24 mouse cellular contexts compared by ENCODE assay signal in the genomic region with DNA sequence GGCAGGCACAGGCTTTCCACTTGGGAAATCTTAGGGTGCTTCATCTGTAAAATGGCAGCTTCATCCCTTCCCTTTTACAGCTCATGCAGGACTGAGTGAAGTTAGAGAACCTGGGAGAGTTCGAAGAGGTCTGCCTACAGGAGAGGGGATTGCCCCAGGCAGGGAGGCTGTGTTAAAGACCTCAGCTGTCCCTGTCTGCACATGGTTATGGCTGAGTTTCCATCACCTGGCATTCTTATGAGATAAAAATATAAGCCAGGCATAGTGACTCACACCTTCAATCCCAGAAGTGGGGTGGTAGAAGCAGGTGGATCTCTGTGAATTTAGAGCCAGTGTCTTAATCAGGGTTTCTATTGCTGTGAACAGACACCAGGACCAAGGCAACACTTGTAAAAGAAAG.
DNase-seq lines count a peak whose midpoint lies in the region; ATAC-seq and TF ChIP-seq lines count a peak whose summit lies in the region.
"Had no signal": no experiment of that assay in that cellular context is flagged by ENCODE, and none has a peak within 500 bp of the region (broad histone marks: within the 10 kb centered on the region; RNA-seq: fewer than 3 reads in every experiment).

No protein-coding gene starts in this region.

- H3K4me3 ChIP-seq in MEL (ENCODE audit: control insufficient read depth in 1 of 2, insufficient read depth in 1 of 2, low read depth in 2 of 2, low read length in 2 of 2) (no peak overlapping the region), myocyte (no peak overlapping the region)

- H3K79me2 ChIP-seq in MEL (ENCODE audit: control insufficient read depth, insufficient read depth, low read length, poor library complexity), result no peaks in the 10 kb centered on the region
- H3K79me2 ChIP-seq in myocyte (ENCODE audit: control insufficient read depth, insufficient read depth), result no peaks in the 10 kb centered on the region

- H3K9me3 ChIP-seq in MEL (replicated peaks; ENCODE audit: insufficient read depth, low read length), result no peaks in the 10 kb centered on the region

- intact Hi-C loops in heart, postnatal 10 days (cut with DNase I), result no loop called here

- no peak overlapping the region for H3K27ac ChIP-seq in MEL (ENCODE audit: control insufficient read depth, low read depth, low read length)

- H3K36me3 ChIP-seq in MEL (ENCODE audit: control insufficient read depth in 1 of 2, insufficient read depth in 2 of 2, low read length in 2 of 2) (no peaks in the 10 kb centered on the region; a peak in 1 of 4 replicates), myocyte (ENCODE audit: control insufficient read depth, insufficient read depth) (no peaks in the 10 kb centered on the region)
- H3K36me3 ChIP-seq: G1E had no signal

- no peak for TF ChIP-seq CTCF in MEL (IDR thresholded peaks at IDR 0.05 in 2 of 3, conservative IDR thresholded peaks at IDR 0.05 in 1 of 3; ENCODE audit: control insufficient read depth in 1 of 3, insufficient read depth in 1 of 3, low read depth in 2 of 3, low read length in 3 of 3, poor library complexity in 1 of 3, severe bottlenecking in 1 of 3)

- H3K27me3 ChIP-seq in MEL (ENCODE audit: control insufficient read depth in 1 of 2, insufficient read depth in 2 of 2, low read length in 2 of 2) (peaks cover 0 to 3% of the 10 kb centered on the region in 2 experiments; a peak in 1 of 4 replicates), myocyte (ENCODE audit: control insufficient read depth, insufficient read depth, insufficient read length) (no peaks in the 10 kb centered on the region)
- H3K27me3 ChIP-seq: CH12.LX, Patski had no signal

- TF ChIP-seq EP300 in MEL (IDR thresholded peaks at IDR 0.05; ENCODE audit: low read depth in 1 of 2, low read length in 2 of 2), result no peak

- no peak overlapping the region for H3ac ChIP-seq in myocyte (ENCODE audit: control insufficient read depth, insufficient read length)

- no peak overlapping the region for H3K4me2 ChIP-seq in myocyte (ENCODE audit: low read depth)

- peaks cover 3 to 4% of the 10 kb centered on the region in 2 experiments; a peak in 2 of 4 replicates for H3K4me1 ChIP-seq in MEL (ENCODE audit: control insufficient read depth in 1 of 2, insufficient read depth in 2 of 2, low read length in 2 of 2)

- no peak for TF ChIP-seq POLR2A in MEL (IDR thresholded peaks at IDR 0.05; ENCODE audit: control insufficient read depth in 1 of 2, insufficient read depth in 1 of 2, low read depth in 1 of 2, low read length in 2 of 2, poor library complexity in 1 of 2)
- no peak for TF ChIP-seq POLR2A in myocyte (IDR thresholded peaks at IDR 0.05; ENCODE audit: insufficient read length, low read depth)

- H3K9ac ChIP-seq in MEL (ENCODE audit: control insufficient read depth, low read depth, low read length, poor library complexity, severe bottlenecking), result no peak overlapping the region

- no peak for ATAC-seq in CD4-positive, CD25-positive, alpha-beta regulatory T cell, adult 4 months
- ATAC-seq: activated CD4-positive, CD25-positive, alpha-beta regulatory T cell, adult 4 months; Patski had no signal

- DNase-seq in heart, adult 11 months, result peak; percentile 64
- DNase-seq in heart, postnatal 10 days, result no peak
- DNase-seq in MEL (ENCODE audit: low read depth, low spot score), result peak; percentile 0
- peak; percentile 42 for DNase-seq in brain, adult 2 months (ENCODE audit: low read depth, low spot score)
- DNase-seq in kidney, postnatal 14 days, result no peak
- DNase-seq in right cerebral cortex, postnatal 25 days, result no peak
- DNase-seq: adrenal gland, adult 2 months; adrenal gland, adult 8-10 months; adrenal gland, postnatal 10 days; adrenal gland, postnatal 14 days; adrenal gland, postnatal 25 days; adrenal gland, postnatal 36 days; B cell, adult 2 months; cerebellum, adult 11 months; cerebellum, adult 11-12 months; cerebellum, adult 18-20 months; cerebellum, adult 2 months; cerebellum, adult 8-10 months had no signal

- TF ChIP-seq RAD21 in MEL (IDR thresholded peaks at IDR 0.05; ENCODE audit: low read depth, low read length), result no peak

TF ChIP-seq in MEL, 35 proteins besides CTCF, POLR2A, EP300 and RAD21:
- TF ChIP-seq MAFK (IDR thresholded peaks at IDR 0.05; ENCODE audit: borderline replicate concordance, low read depth, low read length), result no peak
- no peak for TF ChIP-seq NELFE (IDR thresholded peaks at IDR 0.05; ENCODE audit: low read depth, low read length)
- TF ChIP-seq JUND (IDR thresholded peaks at IDR 0.05; ENCODE audit: low read depth, low read length), result no peak
- TF ChIP-seq TCF12 (IDR thresholded peaks at IDR 0.05; ENCODE audit: low read depth, low read length), result no peak
- TF ChIP-seq POLR2AphosphoS2 (IDR thresholded peaks at IDR 0.05; ENCODE audit: low read length), result no peak
- no peak for TF ChIP-seq UBTF (IDR thresholded peaks at IDR 0.05; ENCODE audit: borderline replicate concordance, insufficient read depth, low read depth, low read length)
- no peak for TF ChIP-seq ZC3H11A (IDR thresholded peaks at IDR 0.05; ENCODE audit: low read depth, low read length)

TF ChIP-seq in myocyte, 11 proteins besides CTCF, POLR2A, EP300 and RAD21:
- TF ChIP-seq MYOG (IDR thresholded peaks at IDR 0.05; ENCODE audit: control insufficient read depth in 1 of 3, insufficient read depth in 1 of 3, insufficient read length in 2 of 3, low read depth in 2 of 3) (peak in 2 of 3 experiments; percentile 15 to 35), MYOD1 (IDR thresholded peaks at IDR 0.05; ENCODE audit: control insufficient read depth in 1 of 3, insufficient read length in 2 of 3, low read depth in 2 of 3) (peak in 1 of 3 experiments; percentile 84), MAX (IDR thresholded peaks at IDR 0.05; ENCODE audit: low read depth) (no peak), POLR2AphosphoS2 (IDR thresholded peaks at IDR 0.05; ENCODE audit: insufficient read length, low read depth) (no peak)

Comparison
In these comparisons a context has a peak if more than half of its experiments do, and no peak if none do; other contexts are left out.
1. DNase-seq: peak in heart, adult 11 months (single experiment), MEL (single experiment) and brain, adult 2 months (single experiment); none in heart, postnatal 10 days (0 of 2), kidney, postnatal 14 days (single experiment) and right cerebral cortex, postnatal 25 days (single experiment).